Mouse (Mus musculus): Measurements from ENCODE around the gene Tom1l2. TPM values are rescaled to one million over a fixed set of nuclear protein-coding genes. Genes with fewer than 3 reads are reported as not detected.

Gene Tom1l2
- total and polyA plus RNA-seq, 3 experiments: 4.8 to 10.4 (median 10.4) TPM

DNA sequence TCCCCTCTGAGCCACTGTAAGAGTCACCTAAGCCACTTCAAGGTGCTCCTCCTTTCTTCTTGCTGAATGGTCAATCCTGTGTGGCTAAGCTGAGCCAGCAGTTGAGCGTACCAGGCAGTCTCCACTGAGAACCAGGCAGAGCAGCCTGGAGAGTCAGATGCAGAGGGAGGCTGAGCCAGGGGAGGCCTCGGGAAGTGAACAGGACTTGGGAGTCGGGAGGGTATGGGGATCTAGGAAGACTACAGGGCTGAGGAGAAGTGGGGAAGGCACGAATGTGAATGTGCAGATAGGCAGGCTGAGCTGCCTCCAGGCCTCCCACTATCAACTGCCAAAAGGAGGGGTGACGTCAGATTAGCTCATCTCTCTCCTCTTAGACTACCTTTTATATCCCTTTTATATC is 34.0 kb downstream of the Tom1l2 start:
- Histone ChIP-seq H3K9me3 (replicated peaks; ENCODE audit: low read length) (no peaks in the 10 kb centered on the region), H3K4me1 (ENCODE audit: control insufficient read depth in 1 of 2, insufficient read depth in 2 of 2) (peaks cover 0 to under 1% of the 10 kb centered on the region in 2 experiments; a peak in 1 of 4 replicates), H3K27me3 (replicated peaks) (no peaks in the 10 kb centered on the region), H3K4me3 (replicated peaks in 1 of 3; ENCODE audit: low read depth in 2 of 3, low read length in 2 of 3, poor library complexity in 1 of 3) (no peak overlapping the region), H3K27ac (ENCODE audit: insufficient read depth, low read depth) (no peak overlapping the region), H3K36me3 (replicated peaks in 1 of 2; ENCODE audit: control insufficient read depth in 1 of 2, insufficient read depth in 1 of 2, low read length in 1 of 2) (peaks cover 0 to 3% of the 10 kb centered on the region in 2 experiments), H3K4me2 (ENCODE audit: insufficient read depth, low read depth, poor library complexity, severe bottlenecking) (no peak overlapping the region), H3K9ac (ENCODE audit: insufficient read depth, low read depth) (no peak overlapping the region), H3K79me2 (replicated peaks; ENCODE audit: control insufficient read depth, extremely low read depth, insufficient read depth, poor library complexity, severe bottlenecking) (no peaks in the 10 kb centered on the region)
- in situ Hi-C loops (cut with MboI; ENCODE audit: low pct_ligation_motif_present, low pct_unique_long_range_greater_than_20kb, low sequenced_read_pairs) (no loop called here), dilution Hi-C loops (cut with MboI; ENCODE audit: extremely low pct_ligation_motif_present, extremely low pct_unique_long_range_greater_than_20kb, low sequenced_read_pairs) (no loop called here)
- no peak for TF ChIP-seq POLR2A (IDR thresholded peaks at IDR 0.05; ENCODE audit: low read depth, low read length)
- no peak for TF ChIP-seq ZKSCAN1 (IDR thresholded peaks at IDR 0.05; ENCODE audit: borderline replicate concordance, low read depth, low read length)
- no peak for TF ChIP-seq ZMIZ1 (IDR thresholded peaks at IDR 0.05; ENCODE audit: low read depth, low read length)
- DNase-seq (ENCODE audit: extremely low read depth): no peak

DNA sequence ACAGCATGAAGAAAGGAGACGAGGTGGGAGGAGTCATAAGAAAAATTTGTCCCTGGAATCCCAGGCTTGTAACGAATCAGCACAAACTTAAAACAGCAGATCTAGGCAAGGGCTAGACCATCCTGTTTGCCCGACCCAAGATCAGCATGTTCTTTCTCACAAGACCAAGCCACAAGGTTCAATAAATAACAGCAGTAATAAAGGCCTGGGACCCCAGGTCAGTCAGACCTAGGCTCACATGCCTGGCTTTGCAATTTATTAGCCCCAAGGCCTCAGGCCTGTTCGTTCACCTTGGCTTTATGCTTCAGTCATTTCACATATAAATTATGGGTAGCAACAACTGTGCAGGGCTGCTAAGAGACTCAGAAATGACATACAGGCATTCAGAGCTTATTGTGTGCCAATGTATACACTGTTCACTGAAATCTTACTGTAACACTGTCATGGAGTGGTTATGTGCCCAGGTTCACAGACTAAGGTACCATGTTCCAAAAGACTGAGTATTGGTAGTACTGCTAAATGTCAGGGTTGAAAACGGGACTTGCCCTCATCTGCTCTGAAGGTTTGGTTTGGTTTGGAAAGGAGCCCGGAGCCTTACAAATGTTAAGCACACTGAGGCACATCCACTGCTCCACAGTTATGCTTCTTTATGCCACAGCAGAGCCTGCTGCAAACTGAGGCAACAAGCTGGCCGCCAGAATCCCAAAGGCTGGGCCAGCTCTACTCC is 35.2 kb downstream of the Tom1l2 start:
- no peak overlapping the region for H3K27ac ChIP-seq (ENCODE audit: insufficient read depth, low read depth)
- DNase-seq (ENCODE audit: extremely low read depth): no peak
- TF ChIP-seq POLR2A (IDR thresholded peaks at IDR 0.05; ENCODE audit: low read depth, low read length) (no peak), POLR2AphosphoS2 (IDR thresholded peaks at IDR 0.05; ENCODE audit: low read depth, low read length) (no peak), KAT2A (IDR thresholded peaks at IDR 0.05; ENCODE audit: insufficient replicate concordance, low read length) (no peak), MEF2A (IDR thresholded peaks at IDR 0.05; ENCODE audit: borderline replicate concordance, low read depth, low read length) (no peak), ZKSCAN1 (IDR thresholded peaks at IDR 0.05; ENCODE audit: borderline replicate concordance, low read depth, low read length) (no peak), PAX5 (IDR thresholded peaks at IDR 0.05; ENCODE audit: low read length) (no peak), MYC (IDR thresholded peaks at IDR 0.05; ENCODE audit: low read depth, low read length) (no peak), RAD21 (IDR thresholded peaks at IDR 0.05; ENCODE audit: low read depth, low read length) (no peak), CTCF (conservative IDR thresholded peaks at IDR 0.05 in 1 of 2, IDR thresholded peaks at IDR 0.05 in 1 of 2; ENCODE audit: low read depth in 2 of 2, low read length in 2 of 2) (no peak), JUN (IDR thresholded peaks at IDR 0.05; ENCODE audit: insufficient read depth, low read depth, low read length) (no peak), TBP (conservative IDR thresholded peaks at IDR 0.05; ENCODE audit: low read depth, low read length) (no peak), MAZ (IDR thresholded peaks at IDR 0.05; ENCODE audit: low read depth, low read length) (no peak), SIN3A (IDR thresholded peaks at IDR 0.05; ENCODE audit: low read length) (no peak), BHLHE40 (IDR thresholded peaks at IDR 0.05; ENCODE audit: low read depth, low read length) (no peak), CHD2 (IDR thresholded peaks at IDR 0.05; ENCODE audit: low read length) (no peak), ELF1 (IDR thresholded peaks at IDR 0.05; ENCODE audit: low read depth, low read length) (no peak), SMC3 (IDR thresholded peaks at IDR 0.05; ENCODE audit: low read depth, low read length) (no peak), IRF4 (IDR thresholded peaks at IDR 0.05; ENCODE audit: low read depth, low read length) (no peak), E2F4 (IDR thresholded peaks at IDR 0.05; ENCODE audit: insufficient replicate concordance, low read depth, low read length) (no peak), ZMIZ1 (IDR thresholded peaks at IDR 0.05; ENCODE audit: low read depth, low read length) (no peak)
- no peaks in the 10 kb centered on the region for H3K4me1 ChIP-seq (ENCODE audit: control insufficient read depth in 1 of 2, insufficient read depth in 2 of 2)
- H3K9me3 ChIP-seq (replicated peaks; ENCODE audit: low read length): peaks cover 4% of the 10 kb centered on the region
- H3K4me3 ChIP-seq (replicated peaks in 1 of 3; ENCODE audit: low read depth in 2 of 3, low read length in 2 of 3, poor library complexity in 1 of 3): no peak overlapping the region
- dilution Hi-C loops (cut with MboI; ENCODE audit: extremely low pct_ligation_motif_present, extremely low pct_unique_long_range_greater_than_20kb, low sequenced_read_pairs): no loop called here
- H3K27me3 ChIP-seq (replicated peaks): no peaks in the 10 kb centered on the region
- no peak overlapping the region for H3K9ac ChIP-seq (ENCODE audit: insufficient read depth, low read depth)
- in situ Hi-C loops (cut with MboI; ENCODE audit: low pct_ligation_motif_present, low pct_unique_long_range_greater_than_20kb, low sequenced_read_pairs): no loop called here
- peaks cover 0 to 7% of the 10 kb centered on the region in 2 experiments for H3K36me3 ChIP-seq (replicated peaks in 1 of 2; ENCODE audit: control insufficient read depth in 1 of 2, insufficient read depth in 1 of 2, low read length in 1 of 2)
- no peaks in the 10 kb centered on the region for H3K79me2 ChIP-seq (replicated peaks; ENCODE audit: control insufficient read depth, extremely low read depth, insufficient read depth, poor library complexity, severe bottlenecking)
- no peak overlapping the region for H3K4me2 ChIP-seq (ENCODE audit: insufficient read depth, low read depth, poor library complexity, severe bottlenecking)
